Mouse (Mus musculus) bone marrow, adult 2 months (tissue): ENCODE measurements around the gene Fbxl5.

Source experiments
- CTCF ChIP-seq: fragments of 200-500 bp; IDR thresholded peaks from 2 replicates; pipeline ENCODE4 v1.5.1; 2011; ENCODE audit warnings: low read length, control low read depth; ENCODE audit not compliant: control insufficient read depth, insufficient read depth
- POLR2A ChIP-seq: fragments of 200-500 bp; IDR thresholded peaks from 2 replicates; pipeline ENCODE4 v1.6.1; 2011; ENCODE audit warnings: low read depth, mild to moderate bottlenecking, control low read depth, low read length, borderline replicate concordance; ENCODE audit not compliant: control insufficient read depth

DNA sequence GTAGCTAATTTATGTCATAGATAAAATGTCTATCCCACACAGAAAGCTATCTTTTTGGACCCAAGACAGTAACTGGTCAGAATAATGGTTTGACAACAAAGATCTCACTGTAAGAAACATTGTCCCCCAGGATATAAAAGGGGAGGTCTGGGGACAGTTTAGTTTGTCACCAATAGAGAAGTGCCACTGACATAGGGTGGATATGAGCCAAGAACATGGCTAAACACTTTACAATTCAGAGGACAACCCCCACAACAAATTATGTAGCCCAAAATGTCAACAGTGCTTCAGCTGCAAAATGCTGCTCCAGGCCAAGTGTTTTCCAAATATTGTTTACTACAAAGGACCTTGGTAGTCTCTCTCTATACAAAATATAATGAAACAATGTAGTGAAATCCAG is 45.0 kb downstream of the Fbxl5 start:
- no peak for TF ChIP-seq POLR2A
- TF ChIP-seq CTCF = no peak
